Mouse (Mus musculus) stomach, postnatal 0 days (tissue): ENCODE results near the gene Col6a2. TPM values are rescaled to one million over a fixed set of nuclear protein-coding genes. Genes with fewer than 3 reads are reported as not detected.

Experiments used
- ATAC-seq: fragments of 200-750 bp; cut with Nextera tagmentation; 2 replicates; pipeline ENCODE4 v1.8.0; 2017; ENCODE audit not compliant: low FRiP score, low TSS enrichment
- DNase-seq: peaks from one replicate; pipeline ENCODE4 v3.0.0-alpha.2; 2016; ENCODE audit warnings: low spot score
- H3K27ac ChIP-seq: fragments of 300-500 bp; sonication (generic); replicated peaks from 2 replicates; pipeline ENCODE4 v1.5.1; 2014; ENCODE audit warnings: mild to moderate bottlenecking, control low read depth
- H3K27me3 ChIP-seq: fragments of 300-500 bp; sonication (generic); 2 replicates; pipeline ENCODE4 v1.6.1; 2014; ENCODE audit warnings: low read length; ENCODE audit not compliant: control insufficient read depth, insufficient read depth
- H3K36me3 ChIP-seq: fragments of 300-500 bp; sonication (generic); 2 replicates; pipeline ENCODE4 v1.6.1; 2014; ENCODE audit warnings: low read length, mixed read lengths; ENCODE audit not compliant: control insufficient read depth, insufficient read depth
- H3K4me1 ChIP-seq: fragments of 300-500 bp; sonication (generic); replicated peaks from 2 replicates; pipeline ENCODE4 v1.6.1; 2014; ENCODE audit warnings: antibody characterized with exemption; ENCODE audit not compliant: control insufficient read depth, insufficient read depth
- H3K4me2 ChIP-seq: fragments of 300-500 bp; sonication (generic); replicated peaks from 2 replicates; pipeline ENCODE4 v1.6.1; 2014; ENCODE audit warnings: low read depth, mild to moderate bottlenecking, control low read depth, moderate library complexity
- H3K4me3 ChIP-seq: fragments of 300-500 bp; sonication (generic); 2 replicates; pipeline ENCODE4 v1.5.1; 2014; ENCODE audit warnings: low read depth, low read length, control low read depth
- H3K9ac ChIP-seq: fragments of 300-500 bp; sonication (generic); 2 replicates; pipeline ENCODE4 v1.6.1; 2014; ENCODE audit warnings: mild to moderate bottlenecking, low read length, control low read depth, mixed read lengths
- H3K9me3 ChIP-seq: fragments of 300-500 bp; sonication (generic); 2 replicates; pipeline ENCODE4 v1.6.1; 2016; ENCODE audit warnings: low read length; ENCODE audit not compliant: control insufficient read depth
- CTCF ChIP-seq: IDR thresholded peaks from 2 replicates; pipeline ENCODE4 v1.5.1; 2016; ENCODE audit warnings: antibody characterized with exemption, low read depth, mild to moderate bottlenecking, moderate library complexity
- EP300 ChIP-seq: optimal IDR thresholded peaks from 2 replicates; pipeline ENCODE3; 2016; ENCODE audit warnings: antibody characterized with exemption
- WGBS: fragments of 180-500 bp; shearing (Covaris S2); extraction: QIAGEN DNeasy Blood & Tissue Kit; methylation state at CpG from one replicate; pipeline ENCODE4 v1.1.7; 2014; 5-methylcytosine and 5-hydroxymethylcytosine counted together
- polyA plus RNA-seq: library from polyadenylated mRNA; unstranded; fragments of >200 nt; fragmentation: Nextera tagmentation; extraction: Ambion mirVana; gene quantifications from 2 replicates; pipeline ENCODE4 v1.2.1, GENCODE M21; 2015

Gene Col6a2
- polyA plus RNA-seq, 1 experiment from 2014 or later, result 145 TPM

DNA sequence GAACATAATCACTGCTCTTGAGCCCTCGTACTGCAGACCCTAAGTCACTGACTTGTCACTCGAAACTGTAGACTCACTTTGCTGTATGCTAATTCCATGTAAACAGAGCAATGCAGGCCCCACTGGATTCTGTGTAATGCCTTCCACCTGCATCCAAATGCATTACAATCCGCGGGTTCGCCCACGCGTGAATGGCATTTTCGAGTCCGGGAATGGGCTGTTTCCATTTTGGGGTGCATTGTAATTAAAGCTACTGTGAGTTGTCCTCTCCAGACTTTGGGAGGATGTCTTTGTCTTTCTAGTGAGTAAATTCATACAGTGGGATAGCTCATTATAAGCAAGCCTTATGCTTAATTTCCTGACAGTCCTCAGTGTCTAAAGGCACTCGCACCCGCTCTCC lies 42.1 kb upstream of the Col6a2 start:
- TF ChIP-seq EP300, result no peak
- no peak for TF ChIP-seq CTCF
- H3K4me1 ChIP-seq, result no peaks in the 10 kb centered on the region; the same call in 1 of the 2 replicates
- no peaks in the 10 kb centered on the region for H3K9me3 ChIP-seq
- DNase-seq, result peak; percentile 5
- 92% methylated on average over 11 of the region's 11 CpGs for WGBS
- no peak for ATAC-seq
- no peak overlapping the region for H3K9ac ChIP-seq
- H3K4me2 ChIP-seq, result no peak overlapping the region
- H3K36me3 ChIP-seq, result no peaks in the 10 kb centered on the region
- H3K27me3 ChIP-seq, result no peaks in the 10 kb centered on the region
- no peak overlapping the region for H3K4me3 ChIP-seq
- no peak overlapping the region for H3K27ac ChIP-seq

DNA sequence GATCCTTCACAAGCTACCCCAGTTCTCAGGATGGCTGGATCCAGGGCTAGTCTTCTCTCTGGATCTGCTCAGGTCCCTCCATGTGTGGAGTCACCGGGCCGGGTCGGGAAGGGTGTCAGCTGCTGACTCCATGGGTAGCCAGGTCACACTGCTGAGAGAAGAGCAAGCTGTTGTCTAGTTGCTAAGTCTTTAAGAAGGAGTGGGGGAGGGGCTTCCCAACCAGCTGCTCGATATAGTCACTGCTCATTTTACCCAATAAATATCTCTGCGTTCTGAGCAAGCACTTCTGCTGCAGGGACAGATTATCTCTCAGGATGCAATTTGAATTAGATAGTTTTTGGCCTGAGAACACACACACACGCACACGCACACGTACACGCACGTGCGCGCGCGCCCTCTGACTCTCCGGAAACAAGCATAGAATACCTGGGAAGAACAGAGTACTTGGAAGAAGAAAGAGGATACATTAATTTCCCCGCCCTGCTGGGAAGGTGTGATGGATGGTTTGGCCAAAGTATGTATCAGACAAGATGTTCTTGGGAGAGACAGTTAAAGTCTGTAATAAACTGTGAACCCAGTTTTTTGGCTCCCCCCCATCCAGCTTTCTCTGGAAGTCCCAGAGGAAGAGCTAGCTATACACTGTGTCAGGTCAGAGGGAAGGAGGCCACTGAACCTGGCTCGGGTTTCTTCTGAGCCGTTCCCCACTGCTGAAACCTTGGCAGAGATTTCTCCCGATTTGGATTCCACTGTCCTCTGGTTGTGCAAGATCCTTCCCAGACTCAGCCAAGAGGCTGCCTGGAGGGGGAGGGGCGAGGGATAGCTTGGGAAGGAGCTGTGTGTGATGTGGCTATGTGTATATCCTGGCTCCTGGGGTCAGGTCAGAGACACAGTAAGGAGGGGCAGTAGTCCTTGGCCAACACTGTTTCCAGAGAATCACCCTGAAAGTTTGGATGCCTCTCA lies 41.0 kb upstream of the Col6a2 start:
- Histone ChIP-seq H3K4me3 (no peak overlapping the region), H3K27me3 (no peaks in the 10 kb centered on the region), H3K4me1 (no peaks in the 10 kb centered on the region; the same call in 1 of the 2 replicates), H3K9ac (no peak overlapping the region), H3K9me3 (no peaks in the 10 kb centered on the region), H3K27ac (peak overlapping the region; percentile 82), H3K36me3 (no peaks in the 10 kb centered on the region), H3K4me2 (no peak overlapping the region)
- WGBS, result 51% methylated on average over 20 of the region's 20 CpGs
- TF ChIP-seq CTCF (0 out of 2 replicates have a peak, but pooled peaks have one; percentile 4), EP300 (peak; percentile 37)
- ATAC-seq (peak; percentile 87), DNase-seq (peak; percentile 60)

DNA sequence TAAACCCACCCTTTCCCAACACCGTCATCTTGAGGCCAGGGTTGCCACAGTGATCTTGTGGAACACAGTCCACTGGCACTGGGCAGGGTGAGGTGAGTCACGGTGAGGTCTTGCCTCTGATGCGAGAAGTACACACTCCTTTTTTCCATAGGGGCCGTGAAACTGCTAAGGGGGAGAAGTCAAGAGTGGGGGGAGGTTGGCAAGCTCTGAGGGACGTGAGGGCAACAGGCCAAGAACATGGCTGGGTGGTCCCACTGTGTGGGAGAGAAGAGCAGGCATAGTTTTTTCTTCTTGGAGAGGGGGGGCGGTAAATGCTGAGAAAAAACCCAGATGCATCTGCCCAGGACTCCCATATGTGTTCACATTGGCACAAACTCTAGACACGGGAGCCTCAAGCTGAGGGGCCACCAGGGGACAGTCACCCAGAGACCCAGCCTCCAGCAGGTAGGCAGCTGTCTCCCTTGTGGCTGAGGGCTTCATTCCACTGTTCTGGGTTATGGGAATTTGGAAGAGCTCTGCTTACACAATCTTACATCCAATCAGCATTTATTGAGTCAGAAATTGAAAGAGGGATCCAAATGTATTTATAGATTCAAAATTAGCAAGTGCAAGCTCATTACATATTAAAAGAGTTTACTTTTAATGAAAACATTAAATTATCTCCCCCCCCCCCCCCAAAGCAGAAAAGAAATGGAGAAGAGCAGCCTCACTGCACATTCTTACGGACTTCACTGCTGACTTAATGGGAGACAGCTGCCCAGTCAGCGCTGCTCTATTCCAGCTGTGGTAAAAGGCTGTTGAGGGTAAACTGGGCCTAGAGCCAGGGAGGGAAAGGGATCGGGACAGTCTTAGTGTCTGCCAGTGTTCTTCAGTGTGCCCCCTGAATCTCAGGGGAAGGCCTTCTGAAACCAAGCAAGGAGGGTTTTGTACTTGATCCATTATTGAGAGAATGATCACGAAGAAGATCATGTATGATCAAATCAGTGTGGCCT lies 30.2 kb upstream of the Col6a2 start:
- Histone ChIP-seq H3K27ac (peak overlapping the region; percentile 65), H3K9ac (no peak overlapping the region), H3K9me3 (no peaks in the 10 kb centered on the region), H3K4me3 (no peak overlapping the region), H3K36me3 (no peaks in the 10 kb centered on the region), H3K4me2 (no peak overlapping the region), H3K4me1 (no peaks in the 10 kb centered on the region), H3K27me3 (no peaks in the 10 kb centered on the region)
- no peak for TF ChIP-seq EP300
- TF ChIP-seq CTCF, result no peak
- peak; percentile 51 for ATAC-seq
- peak; percentile 30 for DNase-seq
- whole genome bisulfite sequencing, result 34% methylated on average over 11 of the region's 11 CpGs

DNA sequence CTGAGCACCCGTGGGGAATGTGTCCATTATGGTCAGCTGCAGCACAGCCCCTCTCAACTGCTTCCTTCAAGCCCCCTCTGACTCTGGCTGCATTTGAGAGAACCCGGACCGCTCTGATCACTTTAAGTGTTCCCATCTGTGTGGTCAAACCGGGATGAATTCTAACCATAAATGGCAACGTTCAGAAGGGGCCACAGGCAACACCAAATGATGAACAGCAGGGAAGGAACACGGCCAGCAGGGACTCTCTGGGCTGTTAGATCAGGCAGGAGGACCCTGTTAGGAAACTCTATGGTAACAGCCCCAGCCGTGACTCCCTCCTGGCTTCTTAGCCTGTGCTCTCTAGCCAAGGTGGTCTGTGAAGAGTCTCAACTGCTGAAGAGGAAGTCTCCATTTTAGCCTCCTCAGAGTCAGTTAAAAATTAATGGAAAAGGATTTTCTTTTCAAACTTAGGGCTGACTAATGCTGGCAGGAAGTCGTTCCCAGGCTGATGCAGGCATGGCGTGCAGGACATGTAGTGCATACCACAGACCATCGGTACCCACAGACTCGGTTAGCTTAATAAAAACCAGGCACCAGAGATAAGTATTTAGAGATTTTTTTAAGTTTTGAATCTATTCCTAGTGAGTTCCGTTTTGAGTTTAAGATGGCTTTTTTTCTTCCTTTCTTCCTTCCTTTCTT lies 27.4 kb upstream of the Col6a2 start:
- ATAC-seq, result peak; percentile 77; the same call in 1 of the 2 replicates
- Histone ChIP-seq H3K36me3 (no peaks in the 10 kb centered on the region), H3K4me1 (no peaks in the 10 kb centered on the region), H3K4me3 (no peak overlapping the region), H3K9ac (no peak overlapping the region), H3K4me2 (no peak overlapping the region), H3K9me3 (no peaks in the 10 kb centered on the region), H3K27me3 (no peaks in the 10 kb centered on the region), H3K27ac (peak overlapping the region; percentile 90)
- peak; percentile 25 for DNase-seq
- TF ChIP-seq CTCF (0 out of 2 replicates have a peak, but pooled peaks have one; percentile 21), EP300 (no peak)
- 31% methylated on average over 12 of the region's 12 CpGs for WGBS

DNA sequence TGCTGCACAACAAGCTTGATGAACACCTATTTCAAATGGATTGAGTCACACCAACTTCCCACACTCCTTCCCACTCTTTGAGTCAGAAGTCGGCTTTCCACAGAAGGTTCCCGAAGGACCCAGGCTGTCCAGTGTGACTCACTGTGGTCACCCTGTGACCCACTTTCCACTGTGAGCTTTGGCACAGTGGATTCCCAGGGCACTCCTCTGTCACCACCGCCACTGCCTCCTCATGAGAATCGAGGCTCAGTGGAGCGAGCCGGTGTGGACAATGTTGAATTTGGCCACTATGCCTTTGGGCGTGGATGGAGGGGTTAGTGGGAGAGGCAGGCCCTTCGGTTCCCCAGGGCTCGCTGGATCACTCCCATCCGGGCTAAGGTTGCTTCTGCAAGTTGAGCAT lies 25.3 kb upstream of the Col6a2 start:
- no peak for ATAC-seq
- TF ChIP-seq EP300, result no peak
- no peak for TF ChIP-seq CTCF
- Histone ChIP-seq H3K9ac (no peak overlapping the region), H3K9me3 (no peaks in the 10 kb centered on the region), H3K4me1 (no peaks in the 10 kb centered on the region), H3K36me3 (no peaks in the 10 kb centered on the region), H3K27me3 (no peaks in the 10 kb centered on the region), H3K27ac (no peak overlapping the region), H3K4me3 (no peak overlapping the region), H3K4me2 (no peak overlapping the region)
- no peak for DNase-seq
- 89% methylated on average over 10 of the region's 10 CpGs for WGBS
